Mouse (Mus musculus) cerebellum, postnatal 10 days (tissue): Measurements from ENCODE around the gene Auts2.

Experiments used
- DNase-seq, 2 experiments: peaks; one replicate each; pipeline ENCODE4 v3.0.0; 2021; ENCODE audit warnings: mixed read lengths in 2 of 2

Auts2 gene

GRCm38 (mm10) chr5:131711474-131712129 lies 831.5 kb downstream of the Auts2 start:
- DNase-seq: peak in 1 of 2 experiments; percentile 23

DNA sequence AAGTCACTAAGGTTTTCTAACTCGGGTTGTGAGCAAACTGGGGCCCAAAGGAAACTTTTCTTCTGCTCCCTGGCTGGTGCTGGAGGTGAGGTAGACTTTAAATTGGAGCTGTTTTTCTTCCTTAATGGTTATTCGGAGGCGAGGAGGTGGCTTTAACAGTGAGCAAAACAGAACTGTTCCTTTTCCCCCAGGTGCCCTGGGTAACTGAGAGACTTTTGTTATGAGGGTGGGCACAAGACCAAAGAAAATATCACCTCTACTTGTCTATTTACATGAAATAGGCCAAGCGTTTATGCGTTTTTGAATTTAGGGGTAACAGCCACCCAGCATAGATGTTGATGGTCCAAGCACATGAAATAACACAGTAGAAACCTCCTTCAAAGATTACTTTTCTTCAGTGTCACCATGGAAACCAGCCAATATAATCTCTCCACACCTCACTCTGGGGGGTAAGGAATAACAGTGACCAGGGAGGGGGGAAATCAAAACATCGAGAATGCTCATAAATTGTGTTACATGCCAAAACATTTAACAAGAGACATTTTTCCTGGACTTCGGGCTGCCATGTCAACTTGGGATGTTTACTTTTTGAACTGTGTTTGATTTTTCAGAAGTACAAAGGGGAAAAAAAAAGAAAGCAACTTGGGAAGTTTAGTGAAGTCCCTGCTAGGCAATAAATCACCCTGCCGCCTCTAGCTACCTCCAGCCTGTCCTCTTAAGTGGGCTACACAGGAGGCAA lies 832.2 kb downstream of the Auts2 start:
- DNase-seq: no peak

DNA sequence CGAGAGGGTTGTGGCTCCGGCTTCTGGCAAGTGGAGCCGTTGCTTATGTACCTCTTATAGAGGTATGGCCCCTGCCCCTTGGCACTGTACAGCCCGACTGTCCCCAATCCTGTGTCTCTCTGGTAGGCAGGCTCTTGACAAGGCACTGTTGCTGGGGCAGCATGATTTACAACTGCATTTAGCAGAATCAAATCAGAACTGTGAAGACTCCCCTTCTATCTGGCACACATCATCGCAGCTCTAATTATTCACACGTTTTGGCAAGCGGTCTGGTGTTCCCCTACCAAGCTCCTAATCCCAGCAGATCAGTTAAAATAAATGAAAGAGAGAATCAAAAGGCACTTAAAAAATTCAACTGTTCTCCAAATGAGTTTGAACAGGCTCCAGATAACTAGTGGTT lies 835.7 kb downstream of the Auts2 start:
- DNase-seq: peak; percentile 40 to 51

DNA sequence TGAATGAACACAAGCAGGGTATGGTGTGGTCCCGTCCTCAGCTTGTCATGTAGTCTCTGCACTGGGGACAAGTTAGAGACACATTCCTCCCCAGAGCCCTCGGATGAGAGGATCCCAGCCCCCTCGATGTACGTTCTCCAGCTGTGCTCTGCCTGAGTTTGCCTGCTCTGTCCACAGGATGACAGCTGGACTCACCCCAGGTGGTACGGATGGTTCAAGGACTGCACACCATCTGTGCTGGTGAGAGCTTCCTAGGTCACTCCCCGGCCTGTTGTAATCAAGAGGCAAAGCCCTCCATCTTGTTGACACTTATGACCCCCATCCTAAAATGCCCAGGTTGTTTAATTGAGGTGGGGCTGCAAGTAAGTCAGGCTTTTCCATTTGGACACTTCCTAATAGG lies 839.4 kb downstream of the Auts2 start:
- peak; percentile 69 to 83 for DNase-seq

DNA sequence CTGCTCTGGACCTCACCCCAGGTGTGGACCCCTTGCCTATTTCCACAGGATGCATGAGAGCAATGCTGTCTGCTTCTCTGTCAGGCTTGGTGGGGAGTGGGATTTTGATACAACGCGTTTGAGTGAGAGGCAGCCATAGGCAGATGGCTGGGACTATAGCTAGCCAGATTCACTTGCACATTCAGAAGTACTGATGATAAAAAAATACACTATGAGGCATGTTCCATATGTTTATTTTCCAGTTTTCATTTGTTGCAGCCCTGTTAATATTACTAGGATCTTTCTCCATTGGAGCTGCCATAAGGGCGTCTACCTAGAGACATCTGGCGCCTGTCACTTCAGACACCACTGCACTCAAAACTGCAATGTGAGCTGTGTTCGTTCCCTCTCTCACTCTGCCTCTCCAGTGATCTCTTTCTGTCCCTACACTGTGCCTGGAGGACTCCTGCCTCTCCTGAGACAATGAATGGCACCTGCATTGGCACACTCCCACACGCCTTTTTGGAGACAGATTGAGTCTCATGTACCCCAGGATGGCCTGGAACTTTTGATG lies 840.2 kb downstream of the Auts2 start:
- DNase-seq: no peak

DNA sequence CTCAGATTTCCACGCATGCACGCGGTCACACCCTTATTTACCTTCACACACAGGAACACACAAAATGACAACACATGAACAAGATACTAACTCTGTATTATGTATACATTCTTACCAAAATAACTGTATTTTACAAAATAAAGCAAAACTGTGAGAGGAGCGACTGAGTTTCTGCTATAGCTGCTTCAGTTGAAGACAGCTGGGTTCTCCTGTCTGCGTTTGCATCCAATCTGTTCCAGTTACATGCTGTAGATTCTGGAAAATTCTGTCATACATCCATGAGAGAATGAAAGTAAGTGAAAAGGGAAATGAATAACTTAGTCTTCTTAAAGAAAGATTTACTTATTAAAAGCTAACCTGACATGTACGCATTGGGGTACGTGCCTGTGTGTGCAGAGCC lies 844.2 kb downstream of the Auts2 start:
- no peak for DNase-seq

- DNase-seq: peak; percentile 74 to 84
Measured at GRCm38 (mm10) chr5:131690781-131691180, 852.4 kb downstream of the Auts2 start.

DNA sequence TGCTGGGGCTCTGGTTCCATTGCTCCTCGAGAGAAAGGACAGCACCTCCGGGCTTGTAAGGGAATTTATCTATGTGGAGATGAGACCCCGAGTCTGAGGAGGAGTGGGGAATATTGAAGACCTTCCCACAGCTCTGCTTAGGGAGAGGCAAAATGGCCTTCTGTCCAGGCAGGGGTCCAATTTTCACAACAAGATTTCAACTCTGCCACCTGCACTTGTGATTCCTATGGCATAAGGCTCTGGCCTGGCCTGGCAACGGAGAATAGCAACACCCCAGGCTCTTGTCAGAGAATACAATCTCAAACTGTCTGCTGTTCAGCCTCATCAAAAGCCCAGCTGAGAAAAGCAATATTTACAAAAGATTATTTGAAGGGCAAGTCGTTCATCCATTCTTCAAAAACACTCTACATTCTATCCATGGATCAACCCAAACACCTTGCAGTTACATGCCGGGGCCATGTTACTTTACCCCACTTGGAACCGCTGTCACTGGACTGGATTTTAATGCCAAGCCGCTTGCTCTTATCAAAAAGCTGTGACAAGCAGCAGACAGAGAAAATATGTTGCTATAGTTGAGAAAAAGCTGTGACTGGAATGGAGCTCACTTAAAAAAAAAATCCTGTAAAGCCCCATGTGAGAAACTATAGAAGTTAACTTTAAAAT lies 856.1 kb downstream of the Auts2 start:
- peak; percentile 77 to 83 for DNase-seq

DNA sequence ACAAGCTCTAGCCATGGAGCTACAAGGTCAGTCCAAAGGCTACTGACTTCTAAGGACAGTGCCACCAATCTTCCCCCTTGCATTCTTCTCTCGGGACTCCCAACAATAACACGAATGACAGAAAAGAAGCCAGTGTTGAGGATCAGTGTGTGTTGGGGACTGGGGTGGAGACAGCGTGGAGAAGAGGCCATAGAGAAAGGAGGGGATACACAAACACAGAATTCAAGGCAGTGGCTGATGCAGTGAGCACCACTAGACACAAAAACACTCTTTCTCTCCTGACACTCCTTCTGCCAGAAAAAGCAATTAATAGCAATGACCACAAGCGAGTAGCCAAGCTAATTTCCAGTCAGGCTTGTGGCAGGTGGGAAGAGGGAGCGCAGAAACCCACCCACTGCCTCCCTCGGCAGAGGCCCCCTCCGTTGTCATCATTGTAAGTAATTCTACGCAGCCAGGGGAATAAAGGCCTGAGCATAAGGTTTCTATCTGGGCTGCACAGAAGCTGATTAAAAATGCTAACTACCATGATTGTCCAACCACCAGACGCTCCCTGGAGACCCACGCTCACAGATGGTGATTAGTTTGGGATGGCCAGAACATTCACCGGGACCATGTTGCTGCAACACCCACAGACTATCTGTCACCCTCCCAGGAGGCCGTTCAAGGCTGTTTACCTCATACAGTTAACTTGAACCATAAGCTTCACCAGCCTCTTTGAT lies 862.9 kb downstream of the Auts2 start:
- DNase-seq: peak; percentile 67 to 85

DNA sequence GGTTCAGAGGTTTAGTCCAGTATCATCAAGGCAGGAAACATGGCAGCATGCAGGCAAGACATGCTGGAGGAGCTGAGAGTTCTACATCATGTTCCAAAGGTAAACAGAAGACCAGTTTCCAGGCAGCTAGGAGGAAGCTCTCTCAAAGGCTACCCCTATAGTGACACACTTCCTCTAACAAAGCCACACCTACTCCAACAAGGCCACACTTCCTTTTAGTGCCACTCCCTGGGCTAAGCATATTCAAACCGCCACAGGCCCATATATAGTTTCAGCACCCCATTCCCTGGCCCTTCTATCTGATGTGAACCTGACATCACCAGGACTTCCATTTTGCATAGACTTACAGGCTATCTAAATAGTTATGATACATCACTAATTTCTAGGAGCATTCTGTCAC lies 863.6 kb downstream of the Auts2 start:
- DNase-seq: no peak

- peak in 1 of 2 experiments; percentile 45 for DNase-seq
Measured at GRCm38 (mm10) chr5:131677518-131677917, 865.6 kb downstream of the Auts2 start.

GRCm38 (mm10) chr5:131673696-131674095 lies 869.4 kb downstream of the Auts2 start:
- peak in 1 of 2 experiments; percentile 39 for DNase-seq

- no peak for DNase-seq
Measured at GRCm38 (mm10) chr5:131665068-131665467, 878.1 kb downstream of the Auts2 start.

DNA sequence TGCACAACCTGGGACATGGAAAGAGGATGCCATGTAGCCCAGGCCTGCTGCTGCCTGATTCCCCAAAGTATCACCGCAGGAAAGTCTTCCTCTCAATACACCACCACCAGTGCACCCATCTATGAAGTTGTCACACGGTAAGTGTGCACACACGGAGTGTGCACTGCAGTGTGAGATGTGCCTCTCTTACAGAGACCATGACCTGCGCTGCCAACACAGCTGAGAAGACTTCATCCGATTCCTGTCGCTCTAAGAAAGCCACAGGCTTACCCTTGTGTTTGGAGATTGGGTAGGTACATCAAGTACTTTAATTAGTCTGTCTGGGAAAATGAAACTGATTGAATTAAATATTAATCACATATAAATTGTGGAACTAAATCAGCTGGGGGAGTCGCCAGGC lies 878.5 kb downstream of the Auts2 start:
- DNase-seq: no peak

DNA sequence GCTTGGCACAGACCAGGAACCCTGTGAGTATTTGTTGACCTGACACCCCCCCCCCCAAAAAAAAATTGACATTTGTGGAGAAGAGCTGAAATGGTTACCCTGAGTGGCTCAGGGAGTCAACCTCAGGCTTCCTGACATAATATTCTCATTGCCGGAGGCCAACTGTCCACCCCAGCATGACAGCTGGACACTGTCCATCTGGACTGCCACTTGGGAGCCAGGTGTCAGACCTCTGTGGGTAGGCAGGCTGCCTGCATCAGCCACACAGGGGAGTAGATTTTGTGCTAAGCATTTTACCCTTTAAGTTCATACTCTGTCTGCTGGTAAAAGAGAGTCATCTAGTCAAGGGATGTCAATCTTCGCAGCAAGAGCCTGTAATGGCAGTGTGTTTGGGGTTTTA lies 880.5 kb downstream of the Auts2 start:
- DNase-seq: peak; percentile 71 to 84

DNA sequence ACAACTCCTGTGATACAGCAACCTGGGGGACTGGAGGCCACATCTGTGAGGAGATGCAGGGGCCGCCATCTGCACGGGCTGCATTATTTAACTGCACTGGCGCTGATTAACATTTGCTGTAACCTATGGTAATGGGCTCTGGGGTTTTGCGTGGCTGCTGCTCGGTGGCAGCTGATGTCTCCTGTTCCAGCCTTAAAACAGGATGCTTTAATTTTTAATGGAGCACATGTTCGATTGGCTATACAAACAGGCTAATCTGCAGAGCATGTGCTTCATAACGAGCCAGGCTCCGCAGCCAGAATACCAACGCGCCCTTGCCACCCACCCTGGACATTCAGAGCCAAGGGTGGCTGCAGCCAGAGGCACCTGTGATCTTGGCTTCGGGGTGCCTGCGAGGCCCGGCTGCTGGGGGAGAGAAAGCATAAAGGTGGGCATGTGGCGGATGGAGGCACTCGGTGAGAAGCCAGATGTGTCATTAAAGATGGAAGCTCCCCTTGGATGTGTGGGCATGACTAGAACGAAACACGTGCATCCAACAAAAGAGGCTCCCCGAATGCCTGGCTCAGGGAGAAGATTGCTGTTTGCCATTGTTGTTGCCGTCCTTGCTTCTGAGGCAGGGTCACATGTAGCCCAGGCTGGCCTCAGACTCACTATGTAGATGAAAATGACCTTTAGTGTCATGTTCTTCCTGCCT lies 884.2 kb downstream of the Auts2 start:
- peak in 1 of 2 experiments; percentile 25 for DNase-seq

GRCm38 (mm10) chr5:131654206-131654605 lies 888.9 kb downstream of the Auts2 start:
- no peak for DNase-seq

DNA sequence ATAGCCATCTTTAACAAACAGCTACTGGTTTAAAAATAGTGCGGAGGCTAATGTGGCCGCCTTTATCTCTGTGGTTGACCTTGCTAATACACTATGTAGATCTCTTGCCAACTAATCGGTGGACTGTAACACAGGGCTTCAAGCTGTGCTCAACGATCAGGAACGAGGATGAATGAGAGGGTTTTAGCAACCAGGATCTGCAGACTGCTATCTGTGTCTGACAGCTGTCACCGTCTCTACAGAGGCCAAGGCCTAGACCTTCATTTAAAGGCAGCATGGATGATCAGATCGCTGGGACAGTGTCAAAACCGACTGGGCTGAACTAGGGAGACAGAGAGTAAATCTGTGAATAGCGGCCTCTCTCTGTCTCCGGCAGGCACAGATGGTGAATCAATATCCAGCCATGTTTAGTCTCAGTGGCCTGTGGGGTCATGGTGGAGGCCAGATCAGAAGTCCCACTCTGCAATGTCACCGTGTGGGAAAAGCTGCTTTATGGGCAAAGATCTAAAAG lies 892.7 kb downstream of the Auts2 start:
- peak; percentile 88 to 93 for DNase-seq

DNA sequence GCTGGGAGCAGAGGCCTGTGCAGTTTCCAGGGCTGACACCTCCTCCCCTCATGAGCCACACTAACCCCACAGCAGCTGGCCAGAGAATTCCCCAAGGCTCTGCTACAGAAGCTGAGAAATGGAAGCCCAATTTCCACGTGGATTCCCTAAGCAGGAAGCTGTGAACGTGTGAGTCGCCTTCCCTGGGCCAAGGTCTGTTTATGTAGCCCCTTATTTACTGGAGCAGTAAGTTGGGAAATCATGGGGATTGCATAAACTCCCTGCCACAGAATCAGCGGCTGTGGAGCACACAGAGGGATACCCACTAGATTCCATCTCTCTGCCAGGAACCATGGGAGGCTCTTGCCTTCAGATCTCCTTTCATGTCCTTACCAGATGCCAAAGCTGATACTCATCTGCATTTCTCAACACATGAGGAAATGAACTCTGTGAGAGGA lies 895.4 kb downstream of the Auts2 start:
- peak in 1 of 2 experiments; percentile 53 for DNase-seq

- DNase-seq: peak in 1 of 2 experiments; percentile 58
Measured at GRCm38 (mm10) chr5:131647104-131647682, 896.0 kb downstream of the Auts2 start.

- no peak for DNase-seq
Measured at GRCm38 (mm10) chr5:131646192-131646775, 896.9 kb downstream of the Auts2 start.
